Mouse (Mus musculus): ENCODE measurements around the gene Zfp184. TPM values are rescaled to one million over a fixed set of nuclear protein-coding genes. Genes with fewer than 3 reads are reported as not detected.
"Not testable (repeated sequence)": the region's sequence is repeated elsewhere in the genome, so short reads cannot be mapped to it uniquely, and the experiment has no call there.

The Zfp184 gene
- polyA plus RNA-seq (2015; fragmentation: Nextera tagmentation; extraction: Ambion mirVana): 16.0 and 16.3 TPM in 2 replicates

DNA sequence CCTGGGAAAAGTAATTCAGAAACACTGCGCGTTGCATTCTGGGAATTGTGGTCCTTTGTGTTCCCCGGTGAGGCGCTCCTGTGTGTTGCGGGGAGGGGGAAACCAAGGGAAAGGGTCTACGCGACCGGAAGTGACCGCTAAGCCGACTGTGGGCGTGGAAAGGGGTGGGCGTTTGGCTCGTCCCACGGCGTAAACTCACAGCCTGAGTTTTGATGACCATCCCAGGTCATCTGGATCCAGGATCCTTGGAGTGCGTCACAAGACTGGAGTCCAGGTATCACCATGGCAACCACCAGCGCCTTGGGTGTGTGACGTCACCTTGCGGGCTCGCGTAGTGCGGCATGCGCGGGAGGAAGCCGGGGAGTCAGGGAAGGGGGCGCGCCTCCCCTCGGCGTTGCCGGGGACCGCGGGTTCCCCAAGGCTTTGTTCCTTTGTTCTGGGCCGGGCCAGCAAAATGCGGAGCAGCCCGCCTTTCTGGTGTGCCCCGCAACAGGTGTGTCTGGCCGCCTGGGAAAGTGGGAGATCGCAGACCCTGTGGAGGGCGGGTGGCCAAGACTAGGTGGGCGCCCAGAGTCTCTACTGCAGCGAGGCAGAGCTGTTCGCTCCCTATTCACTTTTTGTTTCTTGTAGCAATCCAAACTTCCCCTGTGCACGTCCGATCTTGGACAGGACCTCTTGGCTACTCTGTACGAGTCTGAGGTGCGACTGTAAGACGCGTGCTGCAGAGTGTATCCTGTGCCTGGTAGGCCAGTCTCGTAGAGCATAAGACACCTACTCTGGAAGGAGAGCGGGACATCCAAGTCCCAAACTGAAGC is at the start of gene Zfp184:
Zfp184 (plus strand) TSS at position 169 of the 815 bp plus-strand sequence.
- Histone ChIP-seq H3K27me3 (no peaks in the 10 kb centered on the region), H3K9ac (peak within 1 kb of the TSS; percentile 89), H3K27ac (replicated peaks) (peak within 1 kb of the TSS; percentile 73), H3K4me1 (replicated peaks) (peaks cover 19% of the 10 kb centered on the region), H3K9me3 (no peaks in the 10 kb centered on the region), H3K4me2 (peak within 1 kb of the TSS; percentile 85), H3K4me3 (peak within 1 kb of the TSS; percentile 66), H3K36me3 (peaks cover 12% of the 10 kb centered on the region)
- peak; percentile 95 for ATAC-seq (ENCODE audit: low read depth)
- WGBS: under 1% methylated on average over 50 of the region's 50 CpGs

DNA sequence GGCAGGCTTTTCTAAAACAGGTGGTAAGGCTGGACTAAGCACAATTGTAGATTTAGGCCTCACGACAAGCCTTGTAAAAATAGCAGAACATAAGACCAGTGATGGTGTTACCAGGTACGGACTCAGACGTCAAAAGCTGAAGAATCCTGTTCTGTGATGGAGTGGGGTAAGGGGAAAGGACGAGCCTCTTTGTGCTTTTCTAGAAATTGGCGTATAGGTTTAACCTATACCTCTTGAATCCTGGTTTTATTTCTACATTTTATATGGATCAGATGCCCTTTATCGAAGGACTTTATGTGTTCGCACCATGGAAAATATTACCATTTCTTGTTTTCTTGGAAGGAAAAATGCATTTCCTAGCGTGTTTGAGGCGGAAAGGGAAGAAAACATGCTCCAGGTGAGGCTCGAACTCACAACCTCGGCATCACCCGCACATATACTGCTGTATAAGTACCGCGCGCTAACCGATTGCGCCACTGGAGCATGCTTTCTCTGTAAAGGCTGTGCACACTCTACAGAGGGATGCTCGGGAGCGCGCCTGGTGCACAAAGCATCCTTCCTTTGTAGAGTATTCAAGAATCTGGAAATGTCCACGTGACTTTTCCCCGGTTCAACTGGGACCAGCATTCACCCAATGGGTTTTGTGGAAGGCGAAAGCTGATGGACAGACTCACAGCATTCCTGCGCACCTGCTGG is 48.2 kb upstream of the Zfp184 start:
- peak overlapping the region; percentile 76 for H3K9ac ChIP-seq
- 6% methylated on average over 24 of the region's 24 CpGs for WGBS
- 0 out of 2 replicates have a peak, but pooled peaks cover 3% of the 10 kb centered on the region for H3K27me3 ChIP-seq
- no peaks in the 10 kb centered on the region for H3K36me3 ChIP-seq
- no peaks in the 10 kb centered on the region; the same call in 1 of the 2 replicates for H3K4me1 ChIP-seq (replicated peaks)
- H3K4me2 ChIP-seq: peak overlapping the region; percentile 57
- peak overlapping the region; percentile 93 for H3K27ac ChIP-seq (replicated peaks)
- ATAC-seq (ENCODE audit: low read depth): peak; percentile 99
- peak overlapping the region; percentile 58 for H3K4me3 ChIP-seq
- no peaks in the 10 kb centered on the region for H3K9me3 ChIP-seq

DNA sequence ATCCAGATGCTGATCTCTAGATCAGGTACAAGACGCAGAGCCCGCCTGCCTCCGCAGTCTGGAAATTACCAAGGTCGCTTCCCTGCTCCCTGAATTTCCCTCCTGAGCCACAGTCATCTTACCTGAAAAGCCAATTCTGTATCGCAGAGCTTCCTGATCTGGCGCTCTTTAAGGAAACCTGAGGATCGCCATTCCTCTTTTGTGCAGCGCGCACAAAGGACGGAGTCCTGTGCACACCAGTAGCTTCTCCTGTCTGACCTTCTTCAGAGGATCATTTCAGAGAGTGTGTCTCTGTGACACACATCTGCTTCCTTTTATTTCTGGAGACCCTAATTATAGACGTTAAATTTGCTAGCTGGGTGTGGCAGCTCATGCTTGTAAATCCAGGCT is 47.7 kb upstream of the Zfp184 start:
- Histone ChIP-seq H3K9ac (peak overlapping the region; percentile 76), H3K4me1 (replicated peaks) (no peaks in the 10 kb centered on the region; the same call in 1 of the 2 replicates), H3K4me3 (peak overlapping the region; percentile 58), H3K36me3 (no peaks in the 10 kb centered on the region), H3K27ac (replicated peaks) (peak overlapping the region; percentile 93), H3K9me3 (no peaks in the 10 kb centered on the region), H3K4me2 (peak overlapping the region; percentile 57), H3K27me3 (0 out of 2 replicates have a peak, but pooled peaks cover 3% of the 10 kb centered on the region)
- WGBS: under 1% methylated on average over 11 of the region's 11 CpGs
- peak; percentile 65 for ATAC-seq (ENCODE audit: low read depth)

DNA sequence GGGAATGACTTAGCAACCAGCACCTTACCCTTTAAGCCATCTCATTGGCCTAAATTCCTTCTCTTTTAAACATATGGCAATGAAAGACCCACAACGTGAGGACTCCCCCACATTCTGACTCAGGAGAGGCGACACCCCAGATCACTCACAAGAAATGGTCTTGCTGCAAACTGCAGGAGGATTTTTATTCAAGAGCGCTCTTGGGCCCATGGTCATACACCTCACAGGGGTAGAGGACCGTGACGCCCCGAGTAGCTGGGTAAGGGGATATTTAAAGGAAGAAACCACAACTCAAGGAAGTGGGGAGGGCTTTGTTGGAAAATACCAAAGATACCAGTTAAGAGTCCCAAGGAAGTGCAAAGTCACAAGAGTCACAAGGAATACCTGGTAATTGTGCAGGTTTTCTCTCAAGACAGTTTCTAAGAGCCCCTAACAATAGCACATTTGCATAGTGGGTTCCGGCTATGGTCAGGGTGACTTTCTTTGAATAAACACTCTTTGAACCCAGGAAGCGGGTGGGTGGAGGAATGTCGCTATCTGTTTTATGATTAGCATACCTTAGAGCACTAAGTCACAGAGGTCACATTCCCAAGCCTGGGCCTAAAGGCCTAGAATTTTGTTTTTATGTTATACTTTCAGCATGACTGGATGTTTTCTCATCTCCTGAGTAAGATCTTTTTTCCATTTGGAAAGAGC is 43.9 kb upstream of the Zfp184 start:
- H3K4me2 ChIP-seq; H3K9me3 ChIP-seq; H3K9ac ChIP-seq; H3K36me3 ChIP-seq; H3K27me3 ChIP-seq; H3K27ac ChIP-seq (replicated peaks); H3K4me3 ChIP-seq; ATAC-seq (ENCODE audit: low read depth); H3K4me1 ChIP-seq (replicated peaks): not testable (repeated sequence)
- WGBS: 88% methylated on average over 9 of the region's 9 CpGs

DNA sequence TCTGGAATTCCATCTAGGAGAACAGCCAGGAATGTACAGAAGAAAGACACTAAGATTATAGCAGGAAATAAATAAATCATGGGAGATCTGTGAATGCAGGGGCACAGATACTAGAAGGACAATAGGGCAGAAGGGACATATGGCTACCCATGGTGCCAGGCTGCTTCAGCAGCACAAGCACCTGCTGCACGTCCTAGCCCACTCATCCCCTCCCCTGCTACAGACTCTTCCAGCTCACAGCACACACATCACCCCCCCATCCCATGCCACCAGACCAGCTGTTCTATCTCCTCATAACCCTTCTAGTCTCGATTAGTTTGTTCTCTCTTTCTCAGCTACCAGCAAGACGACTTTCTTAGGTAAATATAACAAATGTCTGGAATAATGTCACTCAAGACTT is 41.4 kb upstream of the Zfp184 start:
- no peak overlapping the region for H3K9ac ChIP-seq
- no peak for ATAC-seq (ENCODE audit: low read depth)
- no peak overlapping the region for H3K27ac ChIP-seq (replicated peaks)
- H3K4me2 ChIP-seq: no peak overlapping the region
- no peaks in the 10 kb centered on the region; the same call in 1 of the 2 replicates for H3K4me1 ChIP-seq (replicated peaks)
- H3K4me3 ChIP-seq: no peak overlapping the region
- H3K27me3 ChIP-seq: no peaks in the 10 kb centered on the region; the same call in 1 of the 2 replicates
- H3K36me3 ChIP-seq: no peaks in the 10 kb centered on the region
- H3K9me3 ChIP-seq: no peaks in the 10 kb centered on the region
- 52% methylated on average over 3 of the region's 3 CpGs for WGBS

DNA sequence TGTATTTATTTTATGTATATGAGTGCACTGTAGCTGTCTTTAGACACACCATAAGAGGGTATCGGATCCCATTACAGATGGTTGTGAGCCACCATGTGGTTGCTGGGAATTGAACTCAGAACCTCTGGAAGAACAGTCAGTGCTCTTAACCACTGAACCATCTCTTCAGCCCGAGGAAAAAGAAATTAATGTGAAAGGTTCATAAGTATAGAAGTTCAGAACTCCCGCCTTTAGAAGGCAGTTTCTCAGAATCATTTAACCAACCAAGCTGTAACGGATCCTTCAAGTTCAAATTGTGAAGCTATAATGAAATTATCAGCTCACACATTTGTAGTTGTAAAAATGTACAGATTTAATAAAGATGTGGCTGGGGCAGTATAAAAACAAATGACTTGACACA is 40.8 kb upstream of the Zfp184 start:
- H3K36me3 ChIP-seq; H3K4me1 ChIP-seq (replicated peaks); H3K27me3 ChIP-seq; H3K9me3 ChIP-seq; H3K9ac ChIP-seq; H3K4me3 ChIP-seq; ATAC-seq (ENCODE audit: low read depth); H3K4me2 ChIP-seq; H3K27ac ChIP-seq (replicated peaks): not testable (repeated sequence)
- 76% methylated on average over 4 of the region's 4 CpGs for WGBS

DNA sequence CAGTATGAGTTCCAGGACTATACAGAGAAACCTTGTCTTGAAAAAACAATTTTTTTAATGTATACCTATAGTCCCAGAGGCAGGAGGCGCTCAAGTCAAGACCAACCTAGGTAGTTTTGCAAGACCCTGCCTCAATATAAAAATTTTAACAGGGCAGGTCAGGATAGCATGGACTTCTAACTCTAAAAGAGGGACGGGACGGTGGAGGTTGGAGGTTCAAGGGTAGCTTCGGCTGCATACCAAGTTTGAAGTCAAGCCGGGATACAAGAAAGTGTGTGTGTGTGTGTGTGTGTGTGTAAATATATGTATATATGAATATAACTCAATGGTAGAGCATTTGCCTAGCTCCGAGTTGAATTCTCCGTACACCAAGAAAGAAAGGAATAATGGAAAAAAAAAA is 38.6 kb upstream of the Zfp184 start:
- Histone ChIP-seq H3K4me1 (replicated peaks) (no peaks in the 10 kb centered on the region; the same call in 1 of the 2 replicates), H3K4me3 (no peak overlapping the region), H3K27me3 (no peaks in the 10 kb centered on the region; the same call in 1 of the 2 replicates), H3K9ac (no peak overlapping the region), H3K4me2 (no peak overlapping the region), H3K9me3 (no peaks in the 10 kb centered on the region), H3K27ac (replicated peaks) (no peak overlapping the region), H3K36me3 (no peaks in the 10 kb centered on the region)
- ATAC-seq (ENCODE audit: low read depth): no peak
- 35% methylated on average over 7 of the region's 7 CpGs for WGBS

DNA sequence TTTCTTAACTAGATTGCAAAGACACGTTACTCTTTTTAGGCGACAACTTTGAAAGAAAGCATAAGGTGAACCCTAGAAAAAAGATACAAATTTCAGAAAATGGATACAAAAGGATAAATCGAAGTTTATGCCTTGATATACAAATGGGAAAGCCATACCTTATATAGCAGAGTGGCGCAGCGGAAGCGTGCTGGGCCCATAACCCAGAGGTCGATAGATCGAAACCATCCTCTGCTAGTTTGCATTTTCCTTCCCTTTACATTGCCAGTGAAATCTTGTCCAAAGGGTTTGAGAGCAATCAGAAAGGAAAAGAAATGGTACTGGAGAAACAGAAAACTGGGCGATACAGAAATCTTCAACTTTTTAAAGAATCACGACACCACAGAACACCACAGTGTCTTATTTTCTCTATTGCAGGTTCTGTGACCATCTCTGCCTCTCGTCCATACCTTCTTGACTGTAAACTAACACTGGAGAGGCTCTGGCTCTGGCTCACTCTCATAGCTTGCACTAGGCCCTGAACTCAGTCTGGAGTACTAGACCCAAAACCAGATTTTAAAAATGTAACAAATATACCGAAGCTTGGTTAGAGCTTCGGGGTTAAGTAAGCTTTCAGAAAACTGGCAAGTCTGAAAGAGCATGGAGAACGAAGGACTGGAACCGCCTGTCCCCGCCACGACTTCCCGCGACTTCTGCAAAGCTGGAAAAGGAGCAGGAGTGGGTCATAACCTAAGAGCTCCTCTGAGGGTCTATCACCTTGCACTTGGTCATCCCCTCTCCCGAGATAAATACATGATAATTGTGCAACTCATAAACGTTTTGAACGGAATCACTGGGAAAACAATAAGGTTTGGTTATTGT is 37.7 kb upstream of the Zfp184 start:
- H3K4me2 ChIP-seq: peak overlapping the region; percentile 22
- no peak overlapping the region for H3K4me3 ChIP-seq
- H3K9me3 ChIP-seq: no peaks in the 10 kb centered on the region
- ATAC-seq (ENCODE audit: low read depth): no peak
- H3K4me1 ChIP-seq (replicated peaks): no peaks in the 10 kb centered on the region; the same call in 1 of the 2 replicates
- H3K36me3 ChIP-seq: no peaks in the 10 kb centered on the region
- H3K27ac ChIP-seq (replicated peaks): no peak overlapping the region
- H3K9ac ChIP-seq: no peak overlapping the region
- WGBS: 8% methylated on average over 22 of the region's 22 CpGs
- no peaks in the 10 kb centered on the region; the same call in 1 of the 2 replicates for H3K27me3 ChIP-seq

DNA sequence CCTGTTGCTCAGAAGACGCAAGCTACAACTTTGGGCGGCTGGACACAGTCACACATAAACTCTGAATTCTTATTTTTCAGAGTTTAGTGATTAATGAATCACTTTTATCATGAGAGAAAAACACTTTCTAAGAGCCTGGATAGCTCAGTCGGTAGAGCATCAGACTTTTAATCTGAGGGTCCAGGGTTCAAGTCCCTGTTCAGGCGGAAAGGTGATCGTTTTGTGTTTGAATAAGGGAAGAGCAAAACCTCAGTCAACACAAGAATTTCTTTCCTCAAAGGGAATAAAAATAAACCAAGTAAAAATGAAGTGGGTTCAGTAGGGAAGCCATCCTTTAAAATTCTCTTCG is 37.1 kb upstream of the Zfp184 start:
- 8% methylated on average over 6 of the region's 6 CpGs for WGBS
- H3K27ac ChIP-seq (replicated peaks); H3K27me3 ChIP-seq; ATAC-seq (ENCODE audit: low read depth); H3K9ac ChIP-seq; H3K36me3 ChIP-seq; H3K4me1 ChIP-seq (replicated peaks); H3K4me3 ChIP-seq; H3K9me3 ChIP-seq: not testable (repeated sequence)
- peak overlapping the region; percentile 22; the same call in 1 of the 2 replicates for H3K4me2 ChIP-seq

DNA sequence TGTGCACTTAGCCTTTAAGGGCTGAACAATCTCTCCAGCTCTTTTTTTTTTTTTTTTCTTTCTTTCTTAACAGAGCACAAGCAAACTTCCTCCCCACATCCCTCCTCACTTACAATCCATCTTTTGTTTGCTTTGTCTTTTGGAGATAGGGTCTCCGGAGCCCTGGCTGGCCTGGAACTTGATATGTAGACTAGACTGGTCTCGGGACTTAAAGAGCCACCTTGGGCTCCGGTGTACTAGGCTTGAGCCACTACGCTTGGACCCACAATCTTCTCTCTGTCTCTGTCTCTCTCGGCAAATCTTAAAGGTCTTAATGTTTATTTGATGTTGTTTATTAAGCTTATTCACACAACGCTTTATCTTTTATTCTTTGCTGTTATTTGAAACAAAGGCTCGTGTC is 34.2 kb upstream of the Zfp184 start:
- Histone ChIP-seq H3K9ac (no peak overlapping the region), H3K27me3 (peaks cover 28% of the 10 kb centered on the region), H3K27ac (replicated peaks) (no peak overlapping the region), H3K36me3 (no peaks in the 10 kb centered on the region), H3K4me2 (peak overlapping the region; percentile 24), H3K4me1 (replicated peaks) (peaks cover 3% of the 10 kb centered on the region; the same call in 1 of the 2 replicates), H3K4me3 (peak overlapping the region; percentile 14), H3K9me3 (no peaks in the 10 kb centered on the region)
- ATAC-seq (ENCODE audit: low read depth): no peak
- WGBS: 5% methylated on average over 7 of the region's 7 CpGs

DNA sequence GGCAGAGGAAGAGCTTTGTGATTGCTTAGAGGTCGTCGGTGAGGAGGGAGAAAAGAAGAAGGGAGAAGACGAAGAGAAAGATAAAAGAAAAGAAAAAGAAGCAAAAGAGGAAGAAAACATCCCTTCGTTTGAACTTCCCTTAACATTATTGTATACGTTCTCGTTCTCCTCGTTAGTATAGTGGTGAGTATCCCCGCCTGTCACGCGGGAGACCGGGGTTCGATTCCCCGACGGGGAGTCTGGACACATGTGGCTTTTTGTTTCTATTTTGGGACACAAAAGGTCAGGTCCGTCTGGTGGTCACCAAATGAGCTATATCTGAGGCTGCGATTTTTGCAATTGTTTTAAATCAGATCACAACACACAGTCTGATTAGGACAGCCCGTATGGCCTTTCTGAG is 33.7 kb upstream of the Zfp184 start:
- 2% methylated on average over 17 of the region's 17 CpGs for WGBS
- no peak overlapping the region for H3K27ac ChIP-seq (replicated peaks)
- ATAC-seq (ENCODE audit: low read depth): no peak
- peaks cover 3% of the 10 kb centered on the region; the same call in 1 of the 2 replicates for H3K4me1 ChIP-seq (replicated peaks)
- peaks cover 33% of the 10 kb centered on the region for H3K27me3 ChIP-seq
- peak overlapping the region; percentile 24 for H3K4me2 ChIP-seq
- peak overlapping the region; percentile 14 for H3K4me3 ChIP-seq
- no peaks in the 10 kb centered on the region for H3K36me3 ChIP-seq
- no peaks in the 10 kb centered on the region for H3K9me3 ChIP-seq
- no peak overlapping the region for H3K9ac ChIP-seq

Data from neural tube, embryonic 13.5 days (tissue).